Mouse (Mus musculus): ENCODE data around the gene Gpsm2.

- TF ChIP-seq CTCF (IDR thresholded peaks at IDR 0.05; ENCODE audit: insufficient read depth, low read depth, low read length): no peak
- no peak for TF ChIP-seq POLR2A (IDR thresholded peaks at IDR 0.05; ENCODE audit: insufficient read depth, low read depth, low read length)
Measured at GRCm38 (mm10) chr3:108727344-108727743, 5.2 kb upstream of the Gpsm2 start.
